Mouse (Mus musculus) bone marrow, adult 2 months (tissue): ENCODE results near the gene Fth1. TPM values are rescaled to one million over a fixed set of nuclear protein-coding genes. Genes with fewer than 3 reads are reported as not detected.

Experiments used
- H3K27ac ChIP-seq: fragments of 200-500 bp; 2 replicates; pipeline ENCODE4 v1.5.1; 2012; ENCODE audit warnings: low read depth, mild to moderate bottlenecking, control low read depth, inconsistent platforms, low read length; ENCODE audit not compliant: control insufficient read depth, poor library complexity, insufficient read depth
- H3K4me1 ChIP-seq: fragments of 200-500 bp; 2 replicates; pipeline ENCODE4 v1.6.1; 2011; ENCODE audit warnings: low read length; ENCODE audit not compliant: control insufficient read depth, insufficient read depth
- H3K4me3 ChIP-seq: fragments of 200-500 bp; replicated peaks from 2 replicates; pipeline ENCODE3; 2011; ENCODE audit warnings: mild to moderate bottlenecking, low read depth, low read length, control low read depth; ENCODE audit not compliant: control insufficient read depth
- CTCF ChIP-seq: fragments of 200-500 bp; IDR thresholded peaks from 2 replicates; pipeline ENCODE4 v1.5.1; 2011; ENCODE audit warnings: low read length, control low read depth; ENCODE audit not compliant: control insufficient read depth, insufficient read depth
- POLR2A ChIP-seq: fragments of 200-500 bp; IDR thresholded peaks from 2 replicates; pipeline ENCODE4 v1.6.1; 2011; ENCODE audit warnings: low read depth, mild to moderate bottlenecking, control low read depth, low read length, borderline replicate concordance; ENCODE audit not compliant: control insufficient read depth
- WGBS: fragments of 180-500 bp; shearing (Covaris S2); methylation state at CpG from one replicate; pipeline ENCODE4 v1.1.7; 2018; 5-methylcytosine and 5-hydroxymethylcytosine counted together
- polyA plus RNA-seq: library from polyadenylated mRNA; stranded (reverse); fragments of >200 nt; gene quantifications from 2 replicates; pipeline ENCODE4 v1.2.4, GENCODE M21; 2011; ENCODE audit warnings: low replicate concordance; ENCODE audit not compliant: missing spikeins, insufficient read depth, insufficient read length

The Fth1 gene
- polyA plus RNA-seq, 1 experiment = 1,509 TPM

GRCm38 (mm10) chr19:9993036-9993656 is 12.7 kb downstream of the Fth1 start:
- WGBS = 9% methylated on average over 17 of the region's 17 CpGs
- Histone ChIP-seq H3K4me3 (no peak overlapping the region), H3K27ac (no peak overlapping the region), H3K4me1 (peaks cover 4% of the 10 kb centered on the region; the same call in 1 of the 2 replicates)
- TF ChIP-seq CTCF = peak; percentile 61; the same call in 1 of the 2 replicates
- no peak for TF ChIP-seq POLR2A

GRCm38 (mm10) chr19:9997204-9998062 is 17.0 kb downstream of the Fth1 start:
- WGBS = 80% methylated on average over 12 of the region's 12 CpGs
- no peak overlapping the region for H3K27ac ChIP-seq
- TF ChIP-seq POLR2A = no peak
- no peak overlapping the region for H3K4me3 ChIP-seq
- H3K4me1 ChIP-seq = peaks cover 1% of the 10 kb centered on the region; the same call in 1 of the 2 replicates

DNA sequence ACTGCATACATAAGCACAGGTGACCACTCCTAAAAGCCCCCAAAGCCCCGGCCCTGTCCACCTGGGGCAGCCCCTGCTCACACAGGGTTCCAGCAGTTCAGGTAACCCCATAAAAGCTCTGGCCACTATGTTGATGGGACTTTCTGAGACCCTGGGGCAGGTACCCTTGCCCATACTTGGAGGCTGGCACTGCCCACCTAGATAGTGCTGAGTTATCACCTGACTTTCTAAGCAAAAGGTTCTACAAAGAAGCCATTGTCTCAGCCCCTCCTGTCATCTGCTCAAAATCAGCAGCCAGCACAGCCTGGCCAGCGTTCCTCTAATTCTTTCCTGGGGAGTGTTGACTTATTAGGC is 17.6 kb downstream of the Fth1 start:
- TF ChIP-seq CTCF = no peak
- TF ChIP-seq POLR2A = no peak
- H3K4me3 ChIP-seq = no peak overlapping the region
- H3K27ac ChIP-seq = no peak overlapping the region
- H3K4me1 ChIP-seq = peaks cover 1% of the 10 kb centered on the region; the same call in 1 of the 2 replicates
- WGBS = 90% methylated on average over 2 of the region's 2 CpGs

GRCm38 (mm10) chr19:9998736-9999486 is 18.5 kb downstream of the Fth1 start:
- Histone ChIP-seq H3K4me1 (no peaks in the 10 kb centered on the region), H3K27ac (no peak overlapping the region), H3K4me3 (no peak overlapping the region)
- TF ChIP-seq CTCF (no peak), POLR2A (no peak)
- 75% methylated on average over 13 of the region's 13 CpGs for WGBS

GRCm38 (mm10) chr19:10000330-10000729 is 19.9 kb downstream of the Fth1 start:
- Histone ChIP-seq H3K4me1 (no peaks in the 10 kb centered on the region), H3K4me3 (no peak overlapping the region), H3K27ac (no peak overlapping the region)
- WGBS = 31% methylated on average over 3 of the region's 3 CpGs
- peak; percentile 55 for TF ChIP-seq CTCF
- no peak for TF ChIP-seq POLR2A

DNA sequence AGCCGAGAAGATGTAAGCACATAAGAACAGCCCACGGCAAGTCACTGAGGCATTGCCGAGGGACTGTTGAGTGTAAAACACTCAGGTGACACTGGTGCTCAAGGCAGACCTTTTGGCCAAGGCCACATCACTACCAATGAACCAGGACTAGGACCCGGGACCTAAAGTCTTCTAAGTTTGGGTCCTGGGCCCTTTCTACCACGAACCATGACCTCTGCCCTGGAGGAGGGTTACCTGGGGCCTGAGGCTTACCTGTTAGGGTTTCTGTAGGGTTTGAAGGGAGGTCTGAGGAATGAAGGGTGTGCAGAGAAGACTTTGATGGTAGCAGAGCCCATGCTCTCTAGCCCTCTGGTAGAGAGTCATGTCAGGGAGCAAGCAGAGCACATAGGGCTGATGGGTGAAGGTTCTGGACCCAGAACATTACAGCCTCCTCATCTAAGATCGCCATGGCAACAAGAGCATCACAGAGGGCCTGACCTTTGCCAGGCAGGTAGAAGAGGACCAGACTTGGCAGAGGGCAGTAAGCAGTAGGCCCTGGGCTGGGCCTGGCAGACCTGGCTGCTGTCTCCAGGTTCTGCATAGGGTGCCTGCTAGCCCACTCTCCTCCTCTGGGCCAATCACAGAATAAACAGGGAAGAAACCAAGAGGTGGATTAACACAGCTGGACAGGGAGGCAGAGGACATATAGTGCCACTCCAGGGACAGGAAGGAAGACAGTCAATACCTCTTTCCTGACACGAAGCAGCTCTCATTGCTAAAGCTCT is 21.0 kb downstream of the Fth1 start, which contains the start of the genes Best1 and Rab3il1:
TSS of gene Best1 (minus strand) at position 428 of the 764 bp plus-strand sequence.
TSS of gene Rab3il1 (plus strand) at position 464 of the 764 bp plus-strand sequence.
- H3K27ac ChIP-seq = no peak within 1 kb of the TSS
- WGBS = 76% methylated on average over 7 of the region's 7 CpGs
- no peaks in the 10 kb centered on the region for H3K4me1 ChIP-seq
- TF ChIP-seq POLR2A = no peak
- no peak for TF ChIP-seq CTCF
- H3K4me3 ChIP-seq = no peak within 1 kb of the TSS

DNA sequence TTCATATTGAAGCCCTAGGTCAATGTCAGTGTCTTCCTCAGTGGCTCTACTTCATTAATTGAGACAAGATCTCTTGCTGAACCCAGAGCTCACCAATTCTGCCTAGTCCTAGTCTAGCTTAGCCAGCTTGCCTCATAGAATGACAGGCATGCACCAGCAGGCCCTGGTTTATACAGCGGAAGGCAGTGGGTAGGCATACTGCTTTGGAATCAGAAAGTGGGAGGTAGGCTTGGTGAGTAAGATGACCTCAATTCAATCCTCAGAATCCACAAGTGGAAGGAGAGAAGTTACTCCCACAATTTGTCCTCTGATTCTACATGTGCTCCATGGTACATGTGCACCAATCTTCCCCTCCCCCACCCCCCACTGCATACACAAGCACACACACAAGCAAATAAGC is 23.3 kb downstream of the Fth1 start:
- Histone ChIP-seq H3K27ac (no peak overlapping the region), H3K4me1 (no peaks in the 10 kb centered on the region), H3K4me3 (no peak overlapping the region)
- no peak for TF ChIP-seq POLR2A
- no peak for TF ChIP-seq CTCF
- WGBS = 97% methylated on average over 1 of the region's 1 CpGs
